Mouse (Mus musculus): ENCODE measurements around the gene Tox4. TPM values are rescaled to one million over a fixed set of nuclear protein-coding genes. Genes with fewer than 3 reads are reported as not detected.

Tox4 gene
- polyA plus RNA-seq (2012; rRNA removed), result 41.2 and 42.4 TPM in 2 replicates

DNA sequence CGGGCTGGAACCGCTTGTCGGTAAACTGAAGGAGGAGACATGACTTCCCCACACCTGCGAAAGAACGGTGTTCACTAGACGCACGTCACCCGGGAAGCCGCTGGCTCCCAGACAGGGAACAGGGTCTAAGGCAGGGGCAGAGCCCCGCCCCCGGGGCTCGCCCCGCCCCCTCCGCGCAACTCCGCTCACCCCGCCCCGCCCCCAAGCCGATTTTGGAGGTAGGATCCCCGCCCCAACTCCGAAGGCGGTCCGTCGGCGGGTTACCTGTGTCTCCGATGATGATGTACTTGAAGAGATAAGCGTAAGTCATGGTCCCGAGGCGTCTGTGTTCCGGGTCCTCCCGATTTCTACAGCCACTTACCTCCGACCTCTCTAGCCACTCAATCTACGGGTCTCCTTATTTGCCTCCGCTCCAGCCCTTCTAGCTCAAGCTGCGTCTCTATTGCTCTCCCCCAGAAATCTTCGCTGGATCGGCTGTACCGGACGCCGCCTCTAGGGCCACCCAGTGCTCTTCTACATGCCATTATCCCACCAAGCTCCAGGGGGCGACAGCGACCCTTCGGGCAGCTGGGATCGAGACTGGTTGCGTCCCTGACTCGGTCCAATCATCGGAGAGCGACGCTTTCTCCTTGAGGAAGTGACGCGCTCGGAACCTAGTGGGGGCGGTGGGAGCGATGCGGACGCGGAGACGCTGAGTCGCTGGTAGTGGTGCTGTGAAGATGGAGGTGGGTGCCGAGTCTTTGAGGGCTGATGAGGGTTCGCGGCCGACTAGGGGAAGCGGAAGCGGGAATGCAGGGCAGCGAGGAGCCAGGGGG, at the start of gene Tox4, which contains the start of gene Rab2b:
Tox4 (plus strand) TSS at position 215 of the 815 bp plus-strand sequence.
Rab2b (minus strand) TSS at position 614 of the 815 bp plus-strand sequence.
- H3K4me1 ChIP-seq (ENCODE audit: control insufficient read depth, insufficient read depth, low read length), result no peaks in the 10 kb centered on the region; the same call in 1 of the 2 replicates
- H3K4me3 ChIP-seq (ENCODE audit: insufficient read depth, low read length), result peak within 1 kb of the TSS; percentile 86
- TF ChIP-seq CTCF (IDR thresholded peaks at IDR 0.05; ENCODE audit: extremely low read depth, insufficient read depth, low read length) (peak; percentile 94), POLR2A (IDR thresholded peaks at IDR 0.05; ENCODE audit: extremely low read depth, insufficient read depth, low read length) (peak; percentile 96)
- no peak within 1 kb of the TSS for H3K27ac ChIP-seq (ENCODE audit: insufficient read depth, low read length)

DNA sequence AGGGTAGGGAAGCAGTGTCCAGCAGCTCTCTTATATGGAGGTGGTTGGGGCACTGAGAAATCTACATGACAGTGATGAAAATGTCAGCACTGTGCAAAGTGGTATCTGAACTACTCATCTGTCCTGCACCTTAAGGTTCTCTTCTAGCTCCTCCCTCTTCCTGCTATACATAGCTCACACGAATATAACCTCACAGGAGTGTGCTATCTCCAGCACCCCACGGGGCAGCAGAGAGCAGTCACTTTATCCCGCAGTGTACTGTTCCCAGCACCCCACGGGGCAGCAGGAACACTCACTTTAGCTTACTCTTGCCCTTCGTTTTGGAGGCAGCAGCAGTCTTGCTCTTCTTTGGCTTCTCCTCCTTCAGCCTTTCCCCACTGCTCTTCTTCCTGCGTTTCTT, 46.7 kb upstream of the Tox4 start:
- no peak overlapping the region for H3K4me3 ChIP-seq (ENCODE audit: insufficient read depth, low read length)
- H3K4me1 ChIP-seq (ENCODE audit: control insufficient read depth, insufficient read depth, low read length), result no peaks in the 10 kb centered on the region; the same call in 1 of the 2 replicates
- TF ChIP-seq POLR2A (IDR thresholded peaks at IDR 0.05; ENCODE audit: extremely low read depth, insufficient read depth, low read length) (no peak), CTCF (IDR thresholded peaks at IDR 0.05; ENCODE audit: extremely low read depth, insufficient read depth, low read length) (no peak)
- no peak overlapping the region for H3K27ac ChIP-seq (ENCODE audit: insufficient read depth, low read length)

DNA sequence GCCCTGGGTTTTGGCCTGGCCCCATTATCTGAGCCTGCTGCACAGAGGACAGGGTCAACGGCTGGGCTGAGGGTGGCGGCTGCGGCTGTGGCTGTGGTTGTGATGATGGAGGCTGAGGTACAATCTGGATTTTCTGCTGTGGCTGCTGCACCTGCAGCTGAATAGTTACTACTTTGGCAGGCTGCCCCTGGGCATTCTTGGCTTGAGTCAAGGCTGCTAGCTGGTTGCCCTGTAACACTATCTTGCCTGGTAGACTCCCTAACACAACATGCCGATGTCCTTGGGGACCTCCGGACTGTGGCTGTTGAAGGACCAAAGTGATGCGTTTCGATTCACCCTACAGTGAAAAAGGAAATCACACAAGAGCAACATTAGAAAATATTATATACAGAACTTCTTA, 43.8 kb upstream of the Tox4 start:
- no peak overlapping the region for H3K27ac ChIP-seq (ENCODE audit: insufficient read depth, low read length)
- no peaks in the 10 kb centered on the region; the same call in 1 of the 2 replicates for H3K4me1 ChIP-seq (ENCODE audit: control insufficient read depth, insufficient read depth, low read length)
- H3K4me3 ChIP-seq (ENCODE audit: insufficient read depth, low read length), result no peak overlapping the region
- no peak for TF ChIP-seq POLR2A (IDR thresholded peaks at IDR 0.05; ENCODE audit: extremely low read depth, insufficient read depth, low read length)
- no peak for TF ChIP-seq CTCF (IDR thresholded peaks at IDR 0.05; ENCODE audit: extremely low read depth, insufficient read depth, low read length)

DNA sequence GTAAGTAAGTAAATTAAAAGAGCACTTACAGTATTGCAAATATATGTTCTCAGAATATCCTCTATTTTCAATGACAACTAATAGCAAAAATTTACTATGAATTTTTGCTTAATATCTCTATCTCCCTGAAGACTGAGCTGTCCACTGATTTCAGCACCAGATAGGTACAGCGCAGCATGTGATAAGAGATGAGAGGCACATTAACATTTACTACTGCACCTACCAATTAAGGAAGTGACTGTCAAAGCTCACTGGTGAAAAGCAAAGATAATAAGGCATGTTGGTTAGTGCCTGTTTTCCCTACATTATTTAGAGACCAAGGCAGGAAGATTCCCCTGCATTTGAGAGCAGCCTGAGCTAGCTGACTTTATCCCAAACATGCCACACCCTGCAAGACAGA, 42.7 kb upstream of the Tox4 start:
- TF ChIP-seq POLR2A (IDR thresholded peaks at IDR 0.05; ENCODE audit: extremely low read depth, insufficient read depth, low read length), result no peak
- no peak for TF ChIP-seq CTCF (IDR thresholded peaks at IDR 0.05; ENCODE audit: extremely low read depth, insufficient read depth, low read length)
- no peaks in the 10 kb centered on the region; the same call in 1 of the 2 replicates for H3K4me1 ChIP-seq (ENCODE audit: control insufficient read depth, insufficient read depth, low read length)
- H3K4me3 ChIP-seq (ENCODE audit: insufficient read depth, low read length), result no peak overlapping the region
- H3K27ac ChIP-seq (ENCODE audit: insufficient read depth, low read length), result no peak overlapping the region

DNA sequence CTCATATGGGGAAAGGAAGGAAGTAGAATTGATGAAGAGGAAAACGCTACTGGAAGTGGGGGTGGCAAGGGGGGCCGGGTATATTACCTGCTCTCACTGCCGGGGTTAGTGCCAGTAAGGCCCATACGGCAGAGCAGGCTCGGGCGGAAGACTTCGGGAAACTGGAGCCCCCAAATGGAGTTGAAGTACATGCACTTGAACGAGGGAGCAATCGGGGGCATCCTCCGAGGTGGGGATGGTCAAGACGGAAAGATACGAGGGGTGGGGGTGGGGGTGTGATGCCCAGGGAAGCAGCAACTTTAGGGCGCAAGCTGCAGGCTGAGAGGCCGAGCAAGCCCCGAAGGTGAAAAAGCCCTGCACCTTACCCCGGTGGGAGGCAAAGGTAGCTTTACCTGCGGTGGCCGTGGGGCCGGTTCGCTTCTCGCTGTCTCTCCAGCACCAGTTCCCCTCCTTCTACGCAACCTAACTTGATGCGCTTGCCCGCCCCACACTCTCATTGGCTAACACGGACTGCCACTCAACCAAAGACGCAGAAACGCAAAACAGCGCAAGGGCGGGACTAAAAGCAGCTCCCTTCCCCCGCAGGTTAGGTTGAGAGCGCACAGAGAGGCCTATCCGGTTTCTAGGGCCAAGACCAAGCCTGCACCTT, 34.8 kb upstream of the Tox4 start:
- Histone ChIP-seq H3K4me3 (ENCODE audit: insufficient read depth, low read length) (peak overlapping the region; percentile 54), H3K4me1 (ENCODE audit: control insufficient read depth, insufficient read depth, low read length) (no peaks in the 10 kb centered on the region; the same call in 1 of the 2 replicates), H3K27ac (ENCODE audit: insufficient read depth, low read length) (no peak overlapping the region)
- TF ChIP-seq POLR2A (IDR thresholded peaks at IDR 0.05; ENCODE audit: extremely low read depth, insufficient read depth, low read length) (peak; percentile 64), CTCF (IDR thresholded peaks at IDR 0.05; ENCODE audit: extremely low read depth, insufficient read depth, low read length) (no peak)

DNA sequence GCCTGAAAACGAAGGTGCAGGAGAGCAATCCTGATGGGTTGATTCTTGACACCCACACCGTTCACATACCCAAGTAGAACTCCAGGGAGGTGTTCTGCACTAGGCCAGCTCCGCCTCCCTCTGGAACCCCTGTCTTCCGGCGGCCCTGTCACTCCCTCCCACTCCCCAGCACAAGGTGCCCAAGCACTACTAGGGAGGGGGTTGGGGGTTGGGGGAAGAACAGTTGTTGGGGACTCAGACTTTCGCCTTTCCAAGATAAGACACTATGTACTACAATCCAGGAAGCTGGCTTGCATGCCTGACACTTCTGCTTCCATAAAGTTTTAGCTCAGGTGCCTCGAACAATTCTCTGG, 34.3 kb upstream of the Tox4 start:
- H3K4me1 ChIP-seq (ENCODE audit: control insufficient read depth, insufficient read depth, low read length), result no peaks in the 10 kb centered on the region; the same call in 1 of the 2 replicates
- no peak overlapping the region for H3K27ac ChIP-seq (ENCODE audit: insufficient read depth, low read length)
- TF ChIP-seq POLR2A (IDR thresholded peaks at IDR 0.05; ENCODE audit: extremely low read depth, insufficient read depth, low read length) (no peak), CTCF (IDR thresholded peaks at IDR 0.05; ENCODE audit: extremely low read depth, insufficient read depth, low read length) (no peak)
- peak overlapping the region; percentile 54 for H3K4me3 ChIP-seq (ENCODE audit: insufficient read depth, low read length)

DNA sequence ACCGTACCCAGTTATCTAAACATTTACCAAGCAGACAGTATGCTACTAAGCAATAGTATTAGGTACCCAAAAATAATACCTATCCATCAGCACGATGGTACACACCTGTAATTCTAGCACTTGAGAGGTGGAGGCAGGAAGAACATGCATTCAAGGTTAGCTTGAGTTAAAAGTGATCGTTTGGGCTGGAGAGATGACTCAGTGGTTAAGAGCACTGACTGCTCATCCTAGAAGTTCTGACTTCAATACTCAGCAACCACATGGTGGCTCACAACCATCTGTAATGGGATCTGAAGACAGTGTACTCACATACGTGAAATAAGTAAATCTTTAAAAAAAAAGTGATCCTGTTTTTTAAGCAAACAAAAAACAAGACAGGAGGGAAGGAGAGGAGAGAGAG, 32.8 kb upstream of the Tox4 start:
- Histone ChIP-seq H3K4me1 (ENCODE audit: control insufficient read depth, insufficient read depth, low read length) (no peaks in the 10 kb centered on the region; the same call in 1 of the 2 replicates), H3K27ac (ENCODE audit: insufficient read depth, low read length) (no peak overlapping the region), H3K4me3 (ENCODE audit: insufficient read depth, low read length) (no peak overlapping the region)
- TF ChIP-seq POLR2A (IDR thresholded peaks at IDR 0.05; ENCODE audit: extremely low read depth, insufficient read depth, low read length), result no peak
- TF ChIP-seq CTCF (IDR thresholded peaks at IDR 0.05; ENCODE audit: extremely low read depth, insufficient read depth, low read length), result no peak

DNA sequence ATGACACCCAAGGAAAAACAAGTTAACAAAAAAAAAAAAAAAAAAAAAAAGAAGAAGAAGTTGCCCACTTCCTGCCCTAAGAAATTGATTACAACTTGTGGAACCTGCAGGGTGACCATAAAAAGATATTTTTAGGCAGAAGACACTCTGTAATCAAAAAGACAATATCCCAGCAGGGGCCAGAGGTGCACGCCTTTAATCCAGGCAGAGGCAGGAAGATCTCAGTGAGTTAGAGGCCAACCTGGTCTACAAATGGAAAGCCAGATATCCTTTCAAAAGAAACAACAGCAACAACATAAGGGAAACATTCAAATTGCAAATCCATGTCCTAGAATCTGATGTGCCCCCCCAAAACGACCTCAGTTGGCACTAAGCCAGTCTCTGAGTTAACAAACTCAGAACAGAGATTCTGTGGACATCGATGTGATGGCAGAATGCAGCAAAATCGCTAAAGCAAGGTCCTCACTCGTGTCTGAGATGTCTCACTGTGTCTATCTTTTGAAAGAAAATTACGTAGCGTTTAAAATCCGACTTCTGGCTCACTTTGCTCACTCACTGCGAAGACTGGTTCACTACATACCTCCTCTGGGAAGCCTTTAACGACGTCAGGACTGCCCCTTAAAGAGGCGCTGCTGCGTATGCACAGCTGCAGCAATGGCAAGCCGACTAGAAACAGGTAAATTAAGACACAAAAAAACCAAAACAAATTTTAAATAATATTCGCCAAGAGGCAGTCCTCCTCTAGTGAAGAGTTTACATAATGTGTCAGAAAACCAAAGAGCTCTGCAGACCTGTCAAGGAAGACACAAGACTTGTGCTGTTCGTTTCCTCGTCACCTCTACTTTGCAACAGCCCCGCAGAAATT, 22.4 kb upstream of the Tox4 start:
- TF ChIP-seq POLR2A (IDR thresholded peaks at IDR 0.05; ENCODE audit: extremely low read depth, insufficient read depth, low read length) (no peak), CTCF (IDR thresholded peaks at IDR 0.05; ENCODE audit: extremely low read depth, insufficient read depth, low read length) (no peak)
- Histone ChIP-seq H3K27ac (ENCODE audit: insufficient read depth, low read length) (peak overlapping the region; percentile 17; the same call in 1 of the 2 replicates), H3K4me3 (ENCODE audit: insufficient read depth, low read length) (peak overlapping the region; percentile 67), H3K4me1 (ENCODE audit: control insufficient read depth, insufficient read depth, low read length) (peaks cover 3% of the 10 kb centered on the region; the same call in 1 of the 2 replicates)

All from cortical plate, adult 2 months (tissue).